Mouse (Mus musculus) forebrain, embryonic 13.5 days (tissue): ENCODE measurements around the gene Yeats2. TPM values are rescaled to one million over a fixed set of nuclear protein-coding genes. Genes with fewer than 3 reads are reported as not detected.
A peak's percentile ranks its signal among the peaks of the same experiment; 100 is the strongest.
"Not testable (repeated sequence)": the region's sequence is repeated elsewhere in the genome, so short reads cannot be mapped to it uniquely, and the experiment has no call there.

Source experiments
- ATAC-seq: fragments of 200-750 bp; cut with Nextera tagmentation; 2 replicates; pipeline ENCODE4 v1.8.0; 2017
- H3K27ac ChIP-seq: fragments of 300-500 bp; sonication (generic); 2 replicates; pipeline ENCODE4 v1.5.1; 2015; ENCODE audit warnings: inconsistent platforms, mild to moderate bottlenecking, moderate library complexity
- H3K27me3 ChIP-seq: fragments of 300-500 bp; sonication (generic); 2 replicates; pipeline ENCODE4 v1.6.1; 2015; ENCODE audit warnings: mild to moderate bottlenecking, inconsistent platforms
- H3K36me3 ChIP-seq: fragments of 300-500 bp; sonication (generic); 2 replicates; pipeline ENCODE4 v1.6.1; 2015; ENCODE audit warnings: mild to moderate bottlenecking, inconsistent platforms; ENCODE audit not compliant: poor library complexity, severe bottlenecking
- H3K4me1 ChIP-seq: fragments of 300-500 bp; sonication (generic); 2 replicates; pipeline ENCODE4 v1.6.1; 2015; ENCODE audit warnings: inconsistent platforms
- H3K4me2 ChIP-seq: fragments of 300-500 bp; sonication (generic); 2 replicates; pipeline ENCODE4 v1.6.1; 2015; ENCODE audit warnings: inconsistent platforms, mild to moderate bottlenecking, moderate library complexity
- H3K4me3 ChIP-seq: fragments of 300-500 bp; sonication (generic); 2 replicates; pipeline ENCODE4 v1.5.1; 2015; ENCODE audit warnings: mild to moderate bottlenecking, inconsistent platforms
- H3K9ac ChIP-seq: fragments of 300-500 bp; sonication (generic); 2 replicates; pipeline ENCODE4 v1.6.1; 2015; ENCODE audit warnings: mild to moderate bottlenecking, inconsistent platforms
- H3K9me3 ChIP-seq: fragments of 300-500 bp; sonication (generic); replicated peaks from 2 replicates; pipeline ENCODE4 v1.6.1; 2016; ENCODE audit warnings: inconsistent platforms
- WGBS: fragments of 180-500 bp; shearing (Covaris S2); methylation state at CpG from one replicate; pipeline ENCODE4 v1.1.7; 2015; 5-methylcytosine and 5-hydroxymethylcytosine counted together
- polyA plus RNA-seq: library from polyadenylated mRNA; unstranded; fragments of >200 nt; fragmentation: Nextera tagmentation; extraction: Ambion mirVana; gene quantifications from 2 replicates; pipeline ENCODE4 v1.2.1, GENCODE M21; 2015

The Yeats2 gene
- 24.6 and 27.6 TPM in 2 replicates for polyA plus RNA-seq

DNA sequence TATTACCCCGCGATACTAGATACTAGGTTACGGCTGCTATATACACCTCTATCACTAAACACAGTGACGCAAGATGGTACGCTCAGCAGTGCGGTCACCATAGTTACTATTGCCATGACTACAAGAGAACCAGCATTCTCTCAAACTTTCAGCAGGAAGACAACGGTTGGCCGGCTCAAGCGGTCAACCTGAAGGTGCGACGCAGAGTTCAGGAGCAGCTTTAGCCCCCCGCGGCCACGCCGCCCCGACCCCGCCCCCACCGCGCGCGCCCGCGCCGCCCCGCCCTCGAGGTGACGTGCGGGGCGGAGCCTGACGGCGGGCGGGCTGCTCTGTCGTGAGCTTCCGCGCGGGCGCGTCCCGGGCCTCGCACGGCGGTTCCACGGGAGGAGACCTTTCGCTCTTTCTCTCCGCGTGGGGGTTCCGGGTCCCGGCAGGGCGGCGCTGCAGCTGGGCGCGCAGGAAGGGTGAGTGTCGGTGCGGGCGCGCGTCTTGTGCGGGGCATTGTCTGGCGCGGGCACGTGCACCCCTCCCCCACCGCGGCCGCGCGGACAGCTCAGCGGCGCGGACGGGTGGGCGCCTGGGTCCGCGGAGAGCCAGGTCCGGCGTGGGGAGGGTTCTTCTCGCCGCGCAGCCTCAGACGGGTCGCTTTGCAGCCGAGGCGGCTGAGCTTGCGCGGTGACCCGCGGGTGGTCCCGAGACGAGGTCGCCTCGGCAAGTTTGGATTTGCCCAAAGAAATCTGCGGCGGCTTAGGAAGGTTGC, at the start of gene Yeats2:
Yeats2 (plus strand) TSS at position 292 of the 760 bp plus-strand sequence.
- under 1% methylated on average over 65 of the region's 92 CpGs for WGBS
- peak; percentile 95 for ATAC-seq
- peaks cover 25% of the 10 kb centered on the region for H3K4me1 ChIP-seq

DNA sequence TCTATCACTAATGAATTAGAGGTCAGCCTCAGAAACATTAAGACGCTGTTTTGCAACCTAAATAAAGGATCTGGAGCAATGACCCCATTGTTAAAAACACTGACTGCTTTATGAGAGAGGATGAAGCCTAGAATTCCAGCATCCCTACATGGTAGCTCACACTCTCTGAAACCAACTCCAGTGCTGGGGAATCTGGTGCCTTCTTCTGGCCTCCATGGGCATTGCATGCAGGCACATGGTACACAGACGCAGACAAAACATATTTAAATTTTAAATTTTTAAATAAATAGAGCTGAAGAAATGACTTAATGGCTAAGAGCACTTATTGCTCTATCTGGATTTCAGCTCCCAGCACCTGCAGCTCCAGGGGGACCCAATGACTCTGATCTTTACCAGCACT, 44.9 kb upstream of the Yeats2 start:
- Histone ChIP-seq H3K4me3 (no peak overlapping the region), H3K27me3 (no peaks in the 10 kb centered on the region), H3K27ac (no peak overlapping the region), H3K4me1 (peaks cover 5% of the 10 kb centered on the region; the same call in 1 of the 2 replicates), H3K36me3 (peaks cover 3% of the 10 kb centered on the region; the same call in 1 of the 2 replicates), H3K4me2 (no peak overlapping the region), H3K9me3 (no peaks in the 10 kb centered on the region), H3K9ac (no peak overlapping the region)
- 72% methylated on average over 2 of the region's 2 CpGs for WGBS
- no peak for ATAC-seq

More for the DNA sequence above, at the start of gene Yeats2:
- Histone ChIP-seq H3K27me3 (no peaks in the 10 kb centered on the region), H3K9ac (peak within 1 kb of the TSS; percentile 88), H3K9me3 (no peaks in the 10 kb centered on the region), H3K4me3 (peak within 1 kb of the TSS; percentile 72), H3K4me2 (peak within 1 kb of the TSS; percentile 77), H3K36me3 (peaks cover 10% of the 10 kb centered on the region), H3K27ac (peak within 1 kb of the TSS; percentile 94)

DNA sequence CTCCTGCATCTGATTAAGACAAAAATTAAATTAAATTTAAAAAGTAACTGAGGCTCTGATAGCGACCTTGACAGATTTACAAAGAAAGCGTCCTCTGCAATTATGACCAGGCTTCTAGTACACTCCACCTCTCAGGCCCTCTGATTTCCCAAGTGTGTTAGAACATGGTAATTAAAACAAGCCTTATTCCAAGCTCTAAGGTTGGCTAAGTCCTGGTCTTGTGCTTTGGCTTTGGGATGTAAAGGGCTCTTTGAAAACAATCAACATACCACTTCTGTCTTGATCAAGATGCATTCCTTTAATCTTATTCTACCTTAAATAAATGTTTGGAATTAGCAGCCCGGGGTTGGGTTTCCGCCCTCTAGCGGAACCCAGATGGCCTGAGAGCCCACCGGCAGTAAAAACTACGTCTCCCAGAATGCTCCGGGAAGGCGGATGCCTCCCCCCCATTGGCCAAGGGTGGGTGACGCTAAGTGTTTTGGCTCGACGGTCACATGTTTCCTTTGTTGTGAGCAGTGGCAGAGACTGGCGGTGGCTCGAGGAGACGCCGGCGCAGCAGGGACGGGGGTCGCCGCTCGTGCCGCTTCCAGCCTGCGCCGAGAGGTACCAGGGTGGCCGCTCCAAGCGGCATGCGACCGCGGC, 43.7 kb upstream of the Yeats2 start, which contains the start of gene Klhl24:
Klhl24 (plus strand) TSS at position 474 of the 642 bp plus-strand sequence.
- Histone ChIP-seq H3K4me2 (peak within 1 kb of the TSS; percentile 66), H3K4me1 (peaks cover 5% of the 10 kb centered on the region; the same call in 1 of the 2 replicates), H3K9me3 (no peaks in the 10 kb centered on the region), H3K27me3 (no peaks in the 10 kb centered on the region), H3K27ac (peak within 1 kb of the TSS; percentile 99), H3K36me3 (peaks cover 3% of the 10 kb centered on the region; the same call in 1 of the 2 replicates), H3K9ac (peak within 1 kb of the TSS; percentile 96), H3K4me3 (peak within 1 kb of the TSS; percentile 91)
- 1% methylated on average over 29 of the region's 29 CpGs for WGBS
- ATAC-seq = peak; percentile 97

DNA sequence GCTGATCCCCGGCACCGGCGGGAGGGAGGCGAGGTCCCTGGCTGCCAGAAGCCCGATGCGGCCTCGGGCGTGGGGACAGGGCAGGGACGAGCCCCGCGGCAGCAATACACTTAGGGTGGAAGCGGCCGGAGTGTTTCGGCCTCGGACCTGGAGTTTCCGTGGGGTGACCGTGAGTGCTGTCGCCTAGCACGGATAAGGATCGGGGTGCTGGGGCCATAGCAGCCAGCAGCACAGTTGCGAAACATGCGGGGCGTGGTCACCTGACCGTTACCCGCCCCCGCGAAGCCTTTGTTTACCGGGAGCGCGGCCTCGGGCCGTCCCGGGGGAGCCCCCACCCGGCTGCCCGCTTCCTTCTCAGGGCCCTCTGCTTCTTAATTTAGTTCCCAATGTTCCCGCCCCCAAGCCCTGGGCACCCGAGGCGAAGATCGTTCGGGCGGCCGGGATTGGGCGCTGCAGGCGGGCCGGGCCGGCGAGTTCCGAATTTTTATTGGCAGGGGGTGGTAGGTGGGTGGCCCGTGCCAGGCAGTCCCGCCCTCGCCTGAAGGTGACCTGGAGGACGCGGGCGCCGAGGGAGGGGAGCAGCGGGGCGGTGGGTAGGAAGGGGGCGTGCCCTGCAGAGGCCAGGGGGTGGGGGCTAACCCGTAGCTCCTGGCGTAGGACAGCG, 43.0 kb upstream of the Yeats2 start:
- WGBS = under 1% methylated on average over 59 of the region's 61 CpGs
- Histone ChIP-seq H3K9ac (peak overlapping the region; percentile 96), H3K27me3 (no peaks in the 10 kb centered on the region), H3K9me3 (peaks cover 5% of the 10 kb centered on the region; the same call in 1 of the 2 replicates), H3K27ac (peak overlapping the region; percentile 99), H3K36me3 (peaks cover 9% of the 10 kb centered on the region), H3K4me2 (peak overlapping the region; percentile 66), H3K4me3 (peak overlapping the region; percentile 91), H3K4me1 (peaks cover 5% of the 10 kb centered on the region; the same call in 1 of the 2 replicates)
- ATAC-seq = peak; percentile 87

DNA sequence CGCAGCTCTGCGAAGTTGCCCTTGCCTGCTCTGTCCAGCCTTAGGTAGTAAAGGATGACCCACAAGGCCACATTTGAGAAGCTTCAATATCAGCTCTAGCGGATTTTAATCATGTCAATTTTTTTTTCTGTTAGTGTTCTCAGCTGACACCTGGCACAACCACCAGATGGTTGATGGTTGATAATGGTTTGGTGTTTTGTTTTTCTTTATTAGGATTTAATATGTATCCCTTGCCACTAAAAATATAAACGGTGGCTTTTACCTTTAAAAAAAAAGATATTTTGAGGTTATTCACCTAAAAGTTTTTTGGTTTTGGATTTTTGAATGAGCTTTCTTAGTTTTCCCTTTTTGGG, 42.5 kb upstream of the Yeats2 start:
- peak overlapping the region; percentile 96 for H3K9ac ChIP-seq
- peak overlapping the region; percentile 99 for H3K27ac ChIP-seq
- ATAC-seq = no peak
- H3K27me3 ChIP-seq = no peaks in the 10 kb centered on the region
- H3K9me3 ChIP-seq = peaks cover 8% of the 10 kb centered on the region
- H3K36me3 ChIP-seq = peaks cover 13% of the 10 kb centered on the region
- peak overlapping the region; percentile 66 for H3K4me2 ChIP-seq
- H3K4me3 ChIP-seq = peak overlapping the region; percentile 91
- H3K4me1 ChIP-seq = peaks cover 5% of the 10 kb centered on the region; the same call in 1 of the 2 replicates
- WGBS = 6% methylated on average over 4 of the region's 4 CpGs

DNA sequence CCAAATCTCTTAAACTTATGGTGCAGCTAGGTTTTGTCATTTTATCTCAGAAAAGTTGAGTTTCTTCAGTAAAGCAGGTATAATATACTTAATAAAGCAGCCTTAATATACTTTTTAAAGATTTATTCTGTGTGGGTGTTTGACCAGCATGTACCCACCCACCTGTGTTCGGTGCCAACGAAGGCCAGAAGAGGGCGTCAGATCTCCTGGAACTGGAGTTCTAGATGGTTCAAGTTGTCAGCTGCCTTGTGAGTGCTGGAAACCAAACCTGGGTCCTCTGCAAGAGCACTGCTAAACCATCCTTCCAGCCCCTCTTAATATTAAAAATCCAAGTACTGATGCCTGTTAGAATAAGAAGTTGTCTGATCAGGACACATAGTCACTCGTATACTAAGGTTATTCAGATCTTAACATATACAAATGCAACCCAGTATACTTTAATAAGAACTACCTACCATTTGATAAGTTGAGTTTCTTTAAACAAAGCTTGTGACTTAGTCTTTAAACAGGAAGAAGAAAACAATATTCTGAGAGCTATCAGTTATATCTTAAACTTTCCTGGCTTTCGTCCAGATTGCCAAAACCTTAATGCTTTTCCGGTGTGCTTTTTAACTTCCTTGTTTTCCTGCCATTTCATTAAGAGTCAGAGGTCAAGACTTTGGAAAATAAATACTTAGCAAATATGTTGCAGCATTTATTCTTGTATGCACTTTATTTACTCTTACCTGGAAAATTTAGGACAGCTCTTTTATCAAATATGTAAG, 41.8 kb upstream of the Yeats2 start:
- Histone ChIP-seq H3K36me3 (peaks cover 20% of the 10 kb centered on the region), H3K27me3 (no peaks in the 10 kb centered on the region), H3K4me2 (peak overlapping the region; percentile 66; the same call in 1 of the 2 replicates), H3K4me3 (peak overlapping the region; percentile 91; the same call in 1 of the 2 replicates), H3K4me1 (peaks cover 5% of the 10 kb centered on the region; the same call in 1 of the 2 replicates), H3K27ac (no peak overlapping the region), H3K9me3 (peaks cover 14% of the 10 kb centered on the region), H3K9ac (no peak overlapping the region)
- WGBS = 96% methylated on average over 6 of the region's 6 CpGs
- ATAC-seq = no peak

DNA sequence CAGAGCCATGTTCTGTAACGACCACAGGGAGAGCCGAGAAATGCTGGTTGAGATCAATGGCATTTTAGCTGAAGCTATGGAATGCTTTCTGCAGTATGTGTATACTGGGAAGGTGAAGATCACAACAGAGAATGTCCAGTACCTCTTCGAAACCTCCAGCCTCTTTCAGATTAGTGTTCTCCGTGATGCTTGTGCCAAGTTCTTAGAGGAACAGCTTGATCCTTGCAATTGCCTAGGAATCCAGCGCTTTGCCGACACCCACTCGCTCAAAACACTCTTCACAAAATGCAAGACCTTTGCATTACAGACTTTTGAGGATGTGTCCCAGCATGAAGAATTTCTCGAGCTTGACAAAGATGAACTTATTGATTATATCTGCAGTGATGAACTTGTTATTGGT, 33.9 kb upstream of the Yeats2 start:
- Histone ChIP-seq H3K9ac (no peak overlapping the region), H3K27me3 (no peaks in the 10 kb centered on the region), H3K27ac (no peak overlapping the region), H3K36me3 (peaks cover 85% of the 10 kb centered on the region), H3K4me3 (no peak overlapping the region), H3K9me3 (peaks cover 17% of the 10 kb centered on the region), H3K4me1 (peaks cover 4% of the 10 kb centered on the region; the same call in 1 of the 2 replicates), H3K4me2 (no peak overlapping the region)
- ATAC-seq = no peak
- WGBS = 96% methylated on average over 8 of the region's 8 CpGs

DNA sequence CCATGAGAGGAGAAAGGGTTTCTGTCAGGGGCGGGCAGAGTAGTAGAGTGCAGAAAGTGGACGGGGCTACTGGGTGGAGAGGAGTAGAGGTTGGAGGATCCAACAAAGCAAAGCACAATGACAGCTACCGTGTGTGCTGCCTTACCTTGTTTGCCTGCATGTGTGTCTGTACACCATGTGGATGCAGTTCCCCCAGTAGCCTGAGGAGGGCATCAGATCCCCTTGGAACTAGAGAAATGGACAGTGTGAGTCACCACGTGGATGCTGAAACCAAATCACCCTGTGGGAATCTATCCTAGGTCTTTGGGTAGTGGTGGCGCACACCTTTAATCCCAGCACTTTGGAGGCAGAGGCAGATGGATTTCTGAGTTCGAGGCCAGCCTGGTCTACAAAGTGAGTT, 31.9 kb upstream of the Yeats2 start:
- Histone ChIP-seq H3K27ac (no peak overlapping the region), H3K9ac (no peak overlapping the region)
- 95% methylated on average over 6 of the region's 6 CpGs for WGBS

DNA sequence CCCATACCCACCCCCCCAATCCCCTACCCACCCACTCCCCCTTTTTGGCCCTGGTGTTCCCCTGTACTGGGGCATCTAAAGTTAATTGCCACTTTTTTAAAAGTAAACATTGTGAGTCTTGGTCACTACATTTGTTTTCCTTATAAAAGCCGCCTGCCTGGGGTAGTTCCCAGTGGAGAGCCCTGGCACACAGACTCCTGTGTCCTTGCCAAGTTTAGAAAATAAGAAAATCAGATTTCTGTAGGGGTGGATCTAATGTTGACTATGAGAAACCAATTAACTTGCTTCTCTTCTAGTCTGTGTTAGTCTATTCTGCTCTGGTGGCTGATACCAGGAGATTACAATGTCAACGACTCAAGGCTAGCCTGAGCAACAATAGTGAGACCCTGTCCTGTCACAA, 28.2 kb upstream of the Yeats2 start:
- Histone ChIP-seq H3K36me3 (peaks cover 75% of the 10 kb centered on the region), H3K27ac (no peak overlapping the region), H3K9ac (no peak overlapping the region), H3K9me3 (no peaks in the 10 kb centered on the region; the same call in 1 of the 2 replicates), H3K4me3 (no peak overlapping the region), H3K4me1 (peaks cover 10% of the 10 kb centered on the region; the same call in 1 of the 2 replicates), H3K27me3 (no peaks in the 10 kb centered on the region), H3K4me2 (no peak overlapping the region)
- 68% methylated on average over 2 of the region's 2 CpGs for WGBS
- no peak for ATAC-seq

More for the DNA sequence above, 31.9 kb upstream of the Yeats2 start:
- Histone ChIP-seq H3K9me3 (peaks cover 3% of the 10 kb centered on the region; the same call in 1 of the 2 replicates), H3K4me2 (no peak overlapping the region), H3K4me3 (no peak overlapping the region), H3K27me3 (no peaks in the 10 kb centered on the region), H3K36me3 (peaks cover 76% of the 10 kb centered on the region), H3K4me1 (peaks cover 4% of the 10 kb centered on the region; the same call in 1 of the 2 replicates)
- ATAC-seq = peak; percentile 30; the same call in 1 of the 2 replicates

DNA sequence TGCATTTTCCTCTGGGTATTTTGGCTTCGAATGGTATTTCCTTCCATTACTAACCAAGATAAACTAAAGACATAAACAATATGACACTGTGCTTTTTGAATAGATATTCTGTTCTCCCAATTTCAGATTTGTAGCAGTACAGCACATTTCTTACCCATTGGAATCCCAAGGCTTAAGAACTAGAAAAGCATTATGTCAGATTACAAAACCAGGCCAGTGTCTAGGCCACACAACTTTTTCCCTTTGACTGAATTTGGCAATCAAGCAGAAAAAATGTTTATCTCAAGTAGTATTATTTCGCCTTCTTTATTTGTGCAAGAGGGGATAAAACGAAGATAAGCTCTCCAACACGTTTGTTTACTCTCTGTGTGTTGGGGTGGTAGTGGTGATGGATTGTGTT, 24.8 kb upstream of the Yeats2 start:
- H3K36me3 ChIP-seq = peaks cover 72% of the 10 kb centered on the region
- H3K4me3 ChIP-seq = no peak overlapping the region
- no peaks in the 10 kb centered on the region for H3K9me3 ChIP-seq
- H3K27ac ChIP-seq = no peak overlapping the region
- no peaks in the 10 kb centered on the region for H3K27me3 ChIP-seq
- 75% methylated on average over 4 of the region's 4 CpGs for WGBS
- no peak overlapping the region for H3K9ac ChIP-seq
- H3K4me2 ChIP-seq = no peak overlapping the region
- ATAC-seq = no peak
- H3K4me1 ChIP-seq = peaks cover 14% of the 10 kb centered on the region; the same call in 1 of the 2 replicates

DNA sequence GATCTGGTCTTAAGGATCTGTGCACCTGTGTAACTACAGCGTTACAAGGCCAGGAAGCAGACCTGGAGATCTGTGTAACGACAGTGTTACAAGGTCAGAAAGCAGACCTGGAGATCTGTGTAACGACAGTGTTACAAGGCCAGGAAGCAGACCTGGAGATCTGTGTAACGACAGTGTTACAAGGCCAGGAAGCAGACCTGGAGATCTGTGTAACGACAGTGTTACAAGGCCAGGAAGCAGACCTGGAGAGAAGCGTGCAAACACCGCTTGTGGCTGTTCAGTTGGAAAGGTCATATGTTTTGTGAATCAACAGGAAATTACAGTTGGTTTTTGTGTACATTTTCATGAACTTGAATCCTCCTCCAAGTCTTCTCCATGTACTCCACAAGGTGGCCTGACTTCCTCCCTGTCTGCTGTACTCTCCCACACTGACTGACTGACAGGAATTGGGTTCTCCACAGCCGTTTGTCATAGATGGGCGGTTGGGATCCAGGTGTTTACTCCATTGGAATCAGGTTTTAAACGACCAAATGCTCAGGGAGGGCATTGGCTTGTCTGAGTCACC, 14.5 kb upstream of the Yeats2 start:
- H3K9me3 ChIP-seq, H3K9ac ChIP-seq, H3K4me1 ChIP-seq, H3K4me3 ChIP-seq, ATAC-seq, H3K27me3 ChIP-seq, H3K4me2 ChIP-seq, H3K27ac ChIP-seq: not testable (repeated sequence)
- peaks cover 48% of the 10 kb centered on the region for H3K36me3 ChIP-seq
- WGBS = 86% methylated on average over 10 of the region's 10 CpGs
